Mouse (Mus musculus): ENCODE measurements around the gene Prelid1.

The Prelid1 gene

GRCm38 (mm10) chr13:55319931-55320533, at the start of gene Prelid1:
Gene Prelid1, plus strand, starts transcription at chr13:55320500.
- no peak for DNase-seq (ENCODE audit: low spot score in 2 of 2)

DNA sequence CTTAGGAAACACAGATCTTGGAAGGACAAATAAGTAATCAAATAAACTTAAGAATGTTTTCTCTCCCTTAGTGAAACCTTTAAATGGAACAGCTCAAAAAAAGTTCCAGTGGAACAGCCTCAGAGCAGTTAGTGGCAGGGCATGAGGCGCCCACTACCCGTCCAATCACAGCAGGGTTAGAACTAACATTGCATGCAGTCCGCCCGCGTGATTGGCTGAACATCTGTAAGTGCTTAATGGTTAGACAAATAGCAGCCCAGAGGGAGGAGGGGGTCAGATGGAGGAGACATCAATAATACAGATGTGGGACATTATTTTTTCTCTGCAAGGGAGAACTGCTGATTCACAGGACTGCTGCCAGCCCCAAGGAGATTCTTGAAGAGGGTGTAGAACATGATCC, 43.1 kb upstream of the Prelid1 start:
- DNase-seq (ENCODE audit: low spot score in 2 of 2), result no peak

DNA sequence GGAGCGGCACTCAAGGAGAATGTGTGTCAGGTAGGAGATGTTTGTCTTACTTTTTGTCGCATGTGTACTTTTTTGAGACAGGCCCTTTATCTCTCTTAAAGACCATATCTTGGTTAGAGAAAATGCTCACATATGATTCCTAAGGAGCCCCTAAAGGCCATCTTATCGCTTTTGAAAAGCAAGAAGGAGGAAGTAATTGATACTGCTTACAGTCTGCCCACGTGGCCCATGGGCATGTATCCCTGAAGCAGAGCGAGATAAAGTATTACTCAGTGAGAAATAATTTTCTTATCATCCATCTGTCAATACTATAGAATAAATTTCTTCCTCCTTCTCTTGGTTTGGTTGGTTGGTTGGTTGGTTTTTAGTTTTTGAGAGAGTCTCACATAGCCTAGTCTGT, 42.7 kb upstream of the Prelid1 start:
- DNase-seq (ENCODE audit: low spot score in 2 of 2), result no peak

- no peak for DNase-seq (ENCODE audit: low spot score in 2 of 2)
These were observed 31.4 kb upstream of the Prelid1 start for GRCm38 (mm10) chr13:55288854-55289253.

GRCm38 (mm10) chr13:55296760-55297159, 23.5 kb upstream of the Prelid1 start:
- no peak for DNase-seq (ENCODE audit: low spot score in 2 of 2)

DNA sequence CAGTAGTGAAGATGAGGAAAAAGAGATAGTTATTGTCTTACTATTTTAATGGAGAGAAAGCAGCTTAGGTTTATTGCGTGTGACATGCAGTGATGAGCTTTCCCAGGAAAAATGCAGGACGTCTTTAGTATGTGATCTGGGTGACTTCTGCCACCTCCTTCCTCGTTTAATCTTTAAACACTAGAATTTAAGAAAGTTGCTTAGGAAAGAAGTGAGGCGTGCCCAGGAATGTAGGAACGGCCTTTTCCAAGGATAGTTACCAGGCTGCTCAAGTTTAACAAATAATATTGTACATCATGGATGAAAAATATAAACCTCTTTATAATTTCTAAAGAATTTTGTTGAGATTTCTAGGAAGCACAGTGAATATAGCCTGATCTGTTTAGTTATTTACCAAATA, 19.4 kb upstream of the Prelid1 start:
- DNase-seq (ENCODE audit: low spot score in 2 of 2), result no peak

DNA sequence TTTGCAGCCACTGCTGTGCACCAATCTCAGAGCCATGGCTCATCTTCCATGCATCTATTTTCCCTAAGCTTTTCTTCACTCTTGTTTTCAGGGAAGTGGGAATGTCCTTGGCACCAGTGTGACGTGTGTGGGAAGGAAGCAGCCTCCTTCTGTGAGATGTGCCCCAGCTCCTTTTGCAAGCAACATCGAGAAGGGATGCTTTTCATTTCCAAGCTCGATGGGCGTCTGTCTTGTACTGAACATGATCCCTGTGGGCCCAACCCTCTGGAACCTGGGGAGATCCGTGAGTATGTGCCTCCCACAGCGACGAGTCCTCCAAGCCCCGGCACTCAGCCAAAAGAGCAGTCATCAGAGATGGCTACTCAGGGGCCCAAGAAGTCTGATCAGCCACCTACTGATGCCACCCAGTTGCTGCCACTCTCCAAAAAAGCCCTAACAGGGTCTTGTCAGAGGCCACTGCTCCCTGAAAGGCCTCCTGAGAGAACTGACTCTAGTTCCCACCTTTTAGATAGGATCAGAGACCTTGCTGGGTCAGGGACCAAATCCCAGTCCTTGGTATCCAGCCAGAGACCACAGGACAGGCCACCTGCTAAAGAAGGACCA, 8.2 kb upstream of the Prelid1 start:
- peak; percentile 54 to 70 for DNase-seq (ENCODE audit: low spot score in 2 of 2)

DNA sequence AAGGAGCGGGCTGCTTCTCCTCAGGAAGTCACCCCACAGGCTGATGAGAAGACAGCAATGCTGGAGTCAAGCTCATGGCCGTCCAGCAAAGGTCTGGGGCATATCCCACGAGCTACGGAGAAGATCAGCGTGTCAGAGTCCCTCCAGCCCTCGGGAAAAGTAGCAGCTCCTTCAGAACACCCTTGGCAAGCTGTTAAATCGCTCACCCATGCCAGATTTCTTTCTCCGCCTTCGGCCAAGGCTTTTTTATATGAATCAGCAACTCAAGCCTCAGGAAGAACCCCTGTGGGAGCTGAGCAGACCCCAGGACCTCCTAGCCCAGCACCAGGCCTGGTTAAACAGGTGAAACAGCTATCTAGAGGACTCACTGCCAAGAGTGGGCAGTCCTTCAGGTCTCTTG, 7.2 kb upstream of the Prelid1 start:
- no peak for DNase-seq (ENCODE audit: low spot score in 2 of 2)

GRCm38 (mm10) chr13:55314891-55315412, 5.3 kb upstream of the Prelid1 start:
- DNase-seq (ENCODE audit: low spot score in 2 of 2), result no peak

- DNase-seq (ENCODE audit: low spot score in 2 of 2), result no peak
These were observed 1.9 kb upstream of the Prelid1 start for GRCm38 (mm10) chr13:55318351-55318750.

DNA sequence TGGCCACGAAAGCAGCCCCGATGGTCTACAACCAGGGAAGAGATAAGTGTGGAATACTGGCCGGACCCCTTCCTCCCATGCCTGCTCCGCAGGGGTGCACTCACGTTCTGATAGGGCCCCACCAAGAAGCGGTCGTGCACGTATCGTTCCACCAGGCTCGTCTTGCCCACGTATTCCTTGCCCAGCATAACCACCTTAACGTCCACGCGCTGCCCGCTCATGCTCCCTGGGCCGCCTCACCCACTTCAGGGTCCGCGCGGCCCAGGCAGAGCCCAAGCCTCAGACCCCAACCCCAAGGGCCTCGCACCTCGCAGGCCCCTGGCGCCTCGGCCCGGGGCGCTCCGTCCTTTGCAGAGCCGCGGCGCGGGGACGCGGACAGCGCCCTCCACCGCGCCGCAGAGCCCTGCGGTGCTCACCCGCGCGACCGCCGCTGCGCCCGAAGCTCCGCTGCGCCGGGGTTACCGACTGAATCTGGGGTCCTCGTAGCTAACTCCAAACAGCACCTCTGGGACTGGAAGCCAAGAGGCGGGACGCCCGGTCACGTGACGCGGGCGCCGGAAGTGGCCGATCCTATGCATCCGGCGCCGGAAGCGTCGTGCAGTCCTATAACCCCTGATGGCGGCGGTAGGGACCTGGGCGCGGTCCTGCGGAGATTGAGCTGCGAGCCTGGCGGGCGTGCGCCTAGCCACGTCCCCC, 1.3 kb downstream of the Prelid1 start, which contains the start of gene Rab24:
Gene Rab24 (minus strand): TSS at position 513 of the 696 bp plus-strand sequence.
- peak; percentile 86 to 89 for DNase-seq (ENCODE audit: low spot score in 2 of 2)

DNA sequence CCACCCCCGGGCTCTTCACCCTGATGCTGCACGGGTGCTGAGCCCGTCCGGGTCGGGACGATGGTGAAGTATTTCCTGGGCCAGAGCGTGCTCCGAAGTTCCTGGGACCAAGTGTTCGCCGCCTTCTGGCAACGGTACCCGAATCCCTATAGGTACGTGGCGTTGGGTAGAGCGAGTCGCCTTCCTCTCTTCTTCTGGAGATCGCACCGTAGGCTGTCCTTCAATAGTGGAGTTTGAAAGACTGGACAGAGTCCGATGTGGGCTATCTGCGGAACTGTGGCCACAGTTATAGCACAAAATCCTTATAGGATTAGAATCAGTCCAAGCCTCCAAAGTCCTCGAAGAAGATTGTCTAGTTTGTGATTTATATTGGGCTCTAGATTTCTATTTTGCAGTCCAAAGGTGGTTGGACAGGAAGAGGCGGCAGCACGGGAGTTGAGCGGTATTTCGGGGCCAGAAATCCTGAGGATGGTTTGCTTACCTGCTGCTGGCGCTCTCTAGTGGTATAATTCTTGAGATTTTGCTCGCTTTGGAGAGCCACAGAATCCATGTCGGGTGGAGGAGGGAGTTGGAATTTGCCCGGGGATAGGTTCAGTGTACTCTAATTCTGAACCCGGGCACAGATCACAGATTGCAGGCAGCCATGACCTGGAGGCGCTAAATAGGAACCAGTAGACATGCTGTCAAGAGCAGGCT, 2.0 kb downstream of the Prelid1 start:
- DNase-seq (ENCODE audit: low spot score in 2 of 2), result no peak

GRCm38 (mm10) chr13:55325596-55325995, 5.3 kb downstream of the Prelid1 start:
- DNase-seq (ENCODE audit: low spot score in 2 of 2), result peak in 1 of 2 experiments; percentile 48

GRCm38 (mm10) chr13:55327169-55327568, 6.9 kb downstream of the Prelid1 start:
- DNase-seq (ENCODE audit: low spot score in 2 of 2), result no peak

DNA sequence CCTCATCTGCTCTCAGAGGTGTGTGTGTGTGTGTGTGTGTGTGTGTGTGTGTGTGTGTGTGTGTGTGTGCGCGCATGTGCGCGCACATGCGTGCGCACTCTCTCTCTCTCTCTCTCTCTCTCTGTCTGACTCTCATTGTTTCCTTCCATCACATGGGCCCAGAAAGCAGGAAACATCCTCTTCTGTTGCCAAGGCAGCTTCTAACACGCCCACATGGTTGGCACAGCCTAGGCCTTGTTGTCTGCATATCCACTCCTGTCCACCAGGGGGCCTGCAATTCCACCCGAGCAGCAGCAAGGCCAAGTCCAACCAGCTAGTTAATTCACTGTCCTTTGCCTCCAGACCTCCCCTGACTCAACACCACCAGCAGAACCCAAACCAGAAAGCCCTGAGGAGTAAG, 7.3 kb downstream of the Prelid1 start:
- DNase-seq (ENCODE audit: low spot score in 2 of 2), result peak; percentile 92 to 93

DNA sequence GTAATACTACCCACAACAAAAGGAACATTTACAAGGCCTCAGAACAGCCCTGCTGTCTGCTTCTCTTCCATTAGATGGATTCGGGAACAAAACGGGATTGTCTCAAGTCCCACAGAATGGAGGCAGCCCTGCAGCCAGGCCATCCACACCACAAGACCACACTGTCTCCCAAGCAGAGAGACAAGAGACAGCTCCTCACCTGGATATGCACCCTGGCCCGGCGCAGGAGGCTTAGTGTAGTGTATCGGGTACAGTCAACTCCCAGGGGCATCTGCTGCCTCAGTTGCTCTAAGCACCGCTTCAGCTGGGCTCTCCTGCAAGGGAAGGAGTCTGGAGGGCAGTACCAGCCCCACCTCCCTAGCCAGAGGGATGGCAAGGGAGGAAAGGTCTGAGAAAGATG, 7.9 kb downstream of the Prelid1 start:
- no peak for DNase-seq (ENCODE audit: low spot score in 2 of 2)

DNA sequence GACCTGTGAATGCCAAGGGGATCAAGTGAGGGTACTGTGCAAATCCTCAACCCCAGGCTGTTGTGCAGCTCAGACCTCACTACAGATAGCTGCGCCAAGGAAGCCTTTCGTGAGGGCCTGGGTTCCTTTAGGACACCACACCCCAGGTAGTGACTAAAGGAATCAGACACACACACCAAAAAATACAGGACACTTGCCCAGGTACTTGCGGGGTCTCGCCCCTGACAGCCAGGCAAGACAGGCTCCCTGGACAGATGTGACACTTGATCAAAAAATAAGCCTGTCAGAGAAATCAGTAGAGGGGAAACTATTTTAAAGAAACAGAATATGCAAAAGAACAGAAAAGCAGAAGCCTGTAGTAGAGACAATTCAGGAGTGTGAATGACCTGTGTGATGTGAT, 8.3 kb downstream of the Prelid1 start:
- no peak for DNase-seq (ENCODE audit: low spot score in 2 of 2)

GRCm38 (mm10) chr13:55329109-55329682, 8.9 kb downstream of the Prelid1 start:
- DNase-seq (ENCODE audit: low spot score in 2 of 2), result no peak

DNA sequence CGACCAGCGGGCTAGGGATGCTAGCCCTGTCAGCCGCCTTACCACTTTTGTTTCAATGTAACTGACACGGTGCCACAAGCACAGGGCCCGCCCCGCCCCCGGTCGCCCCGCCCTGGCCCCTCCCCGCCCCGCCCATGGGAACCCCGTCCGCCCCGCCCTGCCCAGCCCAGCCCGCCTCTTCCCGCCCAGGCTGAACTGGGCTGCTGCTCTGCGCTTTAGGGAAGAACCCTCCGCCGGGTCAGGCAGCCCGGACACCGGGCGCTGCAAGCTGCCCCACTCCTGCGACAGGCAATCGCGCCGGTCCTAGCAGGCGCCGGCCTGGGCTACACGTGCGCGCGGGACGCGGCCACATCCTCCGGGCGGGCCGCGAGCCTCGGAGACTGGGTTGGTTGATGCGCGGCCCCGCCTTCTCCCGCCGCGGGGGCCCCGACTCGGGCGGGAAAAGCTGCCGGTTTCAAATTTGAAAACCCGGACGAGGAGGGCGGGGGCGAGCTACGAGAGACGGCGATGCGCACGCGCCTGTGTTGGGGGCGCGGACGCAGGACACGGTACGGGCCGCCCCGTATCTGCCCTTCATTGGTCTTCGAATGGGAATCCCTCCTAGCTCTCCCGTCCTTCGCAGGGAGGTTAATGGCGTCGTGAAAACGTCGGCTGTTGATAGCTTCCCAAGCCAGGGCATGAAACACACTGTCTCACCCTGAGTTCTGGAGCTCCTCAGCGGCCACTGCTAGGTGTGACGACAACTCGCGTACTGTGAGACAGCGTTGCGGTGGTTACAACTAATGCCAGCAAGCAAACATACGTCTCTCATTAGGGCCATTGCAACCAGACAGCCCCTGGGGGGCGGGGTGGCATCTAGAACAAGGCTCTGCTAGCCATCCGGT, 9.6 kb downstream of the Prelid1 start, which contains the start of gene Mxd3:
Gene Mxd3 (minus strand): TSS at position 141 of the 884 bp plus-strand sequence.
- DNase-seq (ENCODE audit: low spot score in 2 of 2), result peak; percentile 64 to 67

- DNase-seq (ENCODE audit: low spot score in 2 of 2), result no peak
These were observed 10.5 kb downstream of the Prelid1 start for GRCm38 (mm10) chr13:55330567-55331400.

All from right cerebral cortex, postnatal 36 days (tissue).